Mouse (Mus musculus) forebrain, embryonic 16.5 days (tissue): ENCODE measurements around the gene Gabbr1. TPM values are rescaled to one million over a fixed set of nuclear protein-coding genes. Genes with fewer than 3 reads are reported as not detected.

Experiments used
- ATAC-seq: fragments of 200-750 bp; cut with Nextera tagmentation; 2 replicates; pipeline ENCODE4 v1.8.0; 2017; ENCODE audit warnings: mild to moderate bottlenecking, moderate library complexity
- H3K27ac ChIP-seq: fragments of 300-500 bp; sonication (generic); 2 replicates; pipeline ENCODE4 v1.5.1; 2014; ENCODE audit warnings: low read length, control low read depth
- H3K27me3 ChIP-seq: fragments of 300-500 bp; sonication (generic); replicated peaks from 2 replicates; pipeline ENCODE4 v1.6.1; 2014; ENCODE audit warnings: low read length; ENCODE audit not compliant: control insufficient read depth, insufficient read depth
- H3K36me3 ChIP-seq: fragments of 300-500 bp; sonication (generic); 2 replicates; pipeline ENCODE4 v1.6.1; 2014; ENCODE audit not compliant: control insufficient read depth, insufficient read depth
- H3K4me1 ChIP-seq: fragments of 300-500 bp; sonication (generic); replicated peaks from 2 replicates; pipeline ENCODE4 v1.6.1; 2014; ENCODE audit warnings: low read length; ENCODE audit not compliant: control insufficient read depth, insufficient read depth
- H3K4me2 ChIP-seq: fragments of 300-500 bp; sonication (generic); 2 replicates; pipeline ENCODE4 v1.6.1; 2014; ENCODE audit warnings: mild to moderate bottlenecking, low read length, control low read depth
- H3K4me3 ChIP-seq: fragments of 300-500 bp; sonication (generic); replicated peaks from 2 replicates; pipeline ENCODE4 v1.5.1; 2014; ENCODE audit warnings: mild to moderate bottlenecking, low read length, control low read depth
- H3K9ac ChIP-seq: fragments of 300-500 bp; sonication (generic); replicated peaks from 2 replicates; pipeline ENCODE4 v1.6.1; 2014; ENCODE audit warnings: low read depth, low read length, control low read depth
- H3K9me3 ChIP-seq: fragments of 300-500 bp; sonication (generic); 2 replicates; pipeline ENCODE4 v1.6.1; 2016; ENCODE audit warnings: low read length; ENCODE audit not compliant: control insufficient read depth
- WGBS: fragments of 180-500 bp; shearing (Covaris S2); extraction: QIAGEN DNeasy Blood & Tissue Kit; methylation state at CpG from one replicate; pipeline ENCODE4 v1.1.7; 2014; 5-methylcytosine and 5-hydroxymethylcytosine counted together
- polyA plus RNA-seq: library from polyadenylated mRNA; unstranded; fragments of >200 nt; fragmentation: Nextera tagmentation; extraction: Ambion mirVana; gene quantifications from 2 replicates; pipeline ENCODE4 v1.2.1, GENCODE M21; 2015

Gabbr1 gene
- polyA plus RNA-seq, 1 experiment from 2014 or later: 58.6 TPM

- Histone ChIP-seq H3K36me3 (peaks cover 51% of the 10 kb centered on the region), H3K27me3 (no peaks in the 10 kb centered on the region), H3K4me1 (peaks cover 23% of the 10 kb centered on the region), H3K9me3 (no peaks in the 10 kb centered on the region), H3K9ac (no peak overlapping the region), H3K4me2 (no peak overlapping the region), H3K4me3 (no peak overlapping the region), H3K27ac (no peak overlapping the region)
- ATAC-seq: no peak
- 96% methylated on average over 2 of the region's 2 CpGs for WGBS
Observed at GRCm38 (mm10) chr17:37065993-37066392, 20.2 kb downstream of the Gabbr1 start.

- no peak for ATAC-seq
- Histone ChIP-seq H3K27me3 (no peaks in the 10 kb centered on the region), H3K4me1 (peaks cover 15% of the 10 kb centered on the region), H3K9ac (no peak overlapping the region), H3K36me3 (peaks cover 45% of the 10 kb centered on the region), H3K4me3 (no peak overlapping the region), H3K4me2 (no peak overlapping the region), H3K27ac (no peak overlapping the region), H3K9me3 (no peaks in the 10 kb centered on the region)
- 77% methylated on average over 1 of the region's 1 CpGs for WGBS
Observed at GRCm38 (mm10) chr17:37067861-37068260, 22.1 kb downstream of the Gabbr1 start.

- no peak for ATAC-seq
- H3K4me3 ChIP-seq: no peak overlapping the region
- H3K27ac ChIP-seq: no peak overlapping the region
- no peak overlapping the region for H3K4me2 ChIP-seq
- peaks cover 7% of the 10 kb centered on the region for H3K4me1 ChIP-seq
- H3K9ac ChIP-seq: no peak overlapping the region
- peaks cover 48% of the 10 kb centered on the region for H3K36me3 ChIP-seq
- H3K27me3 ChIP-seq: no peaks in the 10 kb centered on the region
- 86% methylated on average over 8 of the region's 8 CpGs for WGBS
- H3K9me3 ChIP-seq: no peaks in the 10 kb centered on the region
Observed at GRCm38 (mm10) chr17:37070121-37070520, 24.4 kb downstream of the Gabbr1 start.

GRCm38 (mm10) chr17:37072080-37072729 lies 26.4 kb downstream of the Gabbr1 start:
- Histone ChIP-seq H3K9ac (no peak overlapping the region), H3K4me2 (no peak overlapping the region), H3K9me3 (no peaks in the 10 kb centered on the region), H3K27me3 (no peaks in the 10 kb centered on the region), H3K4me3 (no peak overlapping the region), H3K27ac (peak overlapping the region; percentile 68), H3K36me3 (peaks cover 46% of the 10 kb centered on the region), H3K4me1 (peaks cover 7% of the 10 kb centered on the region)
- WGBS: 50% methylated on average over 12 of the region's 12 CpGs
- ATAC-seq: peak; percentile 52

- peaks cover 7% of the 10 kb centered on the region for H3K4me1 ChIP-seq
- peak; percentile 51 for ATAC-seq
- H3K4me2 ChIP-seq: no peak overlapping the region
- H3K9me3 ChIP-seq: no peaks in the 10 kb centered on the region
- H3K9ac ChIP-seq: no peak overlapping the region
- WGBS: 25% methylated on average over 11 of the region's 11 CpGs
- H3K36me3 ChIP-seq: peaks cover 40% of the 10 kb centered on the region
- H3K27me3 ChIP-seq: no peaks in the 10 kb centered on the region
- no peak overlapping the region for H3K4me3 ChIP-seq
- peak overlapping the region; percentile 68 for H3K27ac ChIP-seq
Observed at GRCm38 (mm10) chr17:37072730-37073276, 27.0 kb downstream of the Gabbr1 start.

- ATAC-seq: no peak
- H3K36me3 ChIP-seq: peaks cover 25% of the 10 kb centered on the region
Observed at GRCm38 (mm10) chr17:37075181-37075580, 29.4 kb downstream of the Gabbr1 start.

GRCm38 (mm10) chr17:37075766-37076165 lies 30.0 kb downstream of the Gabbr1 start:
- 88% methylated on average over 2 of the region's 2 CpGs for WGBS

More at GRCm38 (mm10) chr17:37075181-37075580, 29.4 kb downstream of the Gabbr1 start:
- H3K9me3 ChIP-seq: no peaks in the 10 kb centered on the region
- no peak overlapping the region for H3K4me2 ChIP-seq
- 85% methylated on average over 6 of the region's 6 CpGs for WGBS
- no peak overlapping the region for H3K27ac ChIP-seq
- peaks cover 22% of the 10 kb centered on the region for H3K4me1 ChIP-seq
- no peak overlapping the region for H3K9ac ChIP-seq
- H3K4me3 ChIP-seq: no peak overlapping the region
- no peaks in the 10 kb centered on the region for H3K27me3 ChIP-seq

GRCm38 (mm10) chr17:37078193-37078592 lies 32.4 kb downstream of the Gabbr1 start:
- Histone ChIP-seq H3K27me3 (no peaks in the 10 kb centered on the region), H3K4me2 (no peak overlapping the region), H3K4me1 (peaks cover 16% of the 10 kb centered on the region), H3K4me3 (no peak overlapping the region), H3K36me3 (peaks cover 18% of the 10 kb centered on the region), H3K27ac (no peak overlapping the region), H3K9me3 (no peaks in the 10 kb centered on the region), H3K9ac (no peak overlapping the region)
- no peak for ATAC-seq
- WGBS: 35% methylated on average over 1 of the region's 1 CpGs

More at GRCm38 (mm10) chr17:37075766-37076165, 30.0 kb downstream of the Gabbr1 start:
- no peaks in the 10 kb centered on the region for H3K9me3 ChIP-seq
- ATAC-seq: no peak
- peaks cover 23% of the 10 kb centered on the region for H3K36me3 ChIP-seq
- H3K27ac ChIP-seq: no peak overlapping the region
- H3K27me3 ChIP-seq: no peaks in the 10 kb centered on the region
- H3K9ac ChIP-seq: no peak overlapping the region
- H3K4me2 ChIP-seq: no peak overlapping the region
- no peak overlapping the region for H3K4me3 ChIP-seq
- H3K4me1 ChIP-seq: peaks cover 22% of the 10 kb centered on the region

GRCm38 (mm10) chr17:37078990-37079389 lies 33.2 kb downstream of the Gabbr1 start:
- peaks cover 16% of the 10 kb centered on the region for H3K4me1 ChIP-seq
- peaks cover 15% of the 10 kb centered on the region for H3K36me3 ChIP-seq
- H3K4me3 ChIP-seq: no peak overlapping the region
- peak overlapping the region; percentile 3; the same call in 1 of the 2 replicates for H3K27ac ChIP-seq
- WGBS: 7% methylated on average over 2 of the region's 2 CpGs
- H3K9me3 ChIP-seq: no peaks in the 10 kb centered on the region
- H3K27me3 ChIP-seq: no peaks in the 10 kb centered on the region
- ATAC-seq: peak; percentile 43
- H3K4me2 ChIP-seq: no peak overlapping the region
- 0 out of 2 replicates have a peak overlapping the region, but pooled peaks have one; percentile 12 for H3K9ac ChIP-seq
